Mouse (Mus musculus): ENCODE results near the gene Krt24. TPM values are rescaled to one million over a fixed set of nuclear protein-coding genes. Genes with fewer than 3 reads are reported as not detected.

Krt24 gene
- polyA plus RNA-seq, 1 experiment from 2014 or later: not detected

Other genes with a start within 250 kb of the Krt24 start
- gene Igfbp4, start 244.0 kb downstream of the Krt24 start, polyA plus RNA-seq (2015; fragmentation: Nextera tagmentation; extraction: Ambion mirVana): 136 and 154 TPM in 2 replicates
- gene Tns4, start 196.0 kb downstream of the Krt24 start, polyA plus RNA-seq (2015; fragmentation: Nextera tagmentation; extraction: Ambion mirVana): 0.09 TPM in 1 of 2 replicates, not detected in the other
- 0.09 TPM in 1 of 2 replicates, not detected in the other for gene Ccr7, start 130.2 kb downstream of the Krt24 start, polyA plus RNA-seq (2015; fragmentation: Nextera tagmentation; extraction: Ambion mirVana)
- 322 and 331 TPM in 2 replicates for gene Smarce1, start 54.2 kb downstream of the Krt24 start, polyA plus RNA-seq (2015; fragmentation: Nextera tagmentation; extraction: Ambion mirVana)
- 6.8 and 8.1 TPM in 2 replicates for gene Krt222, start 41.2 kb downstream of the Krt24 start, polyA plus RNA-seq (2015; fragmentation: Nextera tagmentation; extraction: Ambion mirVana)
- 0.11 and 0.22 TPM in 2 replicates for gene Krt25, start 37.7 kb upstream of the Krt24 start, polyA plus RNA-seq (2015; fragmentation: Nextera tagmentation; extraction: Ambion mirVana)
- gene Krt26, start 52.7 kb upstream of the Krt24 start, polyA plus RNA-seq (2015; fragmentation: Nextera tagmentation; extraction: Ambion mirVana): 0.14 and 0.22 TPM in 2 replicates
- 0.10 and 0.21 TPM in 2 replicates for gene Krt27, start 65.8 kb upstream of the Krt24 start, polyA plus RNA-seq (2015; fragmentation: Nextera tagmentation; extraction: Ambion mirVana)
- 0.21 and 0.45 TPM in 2 replicates for gene Krt28, start 89.6 kb upstream of the Krt24 start, polyA plus RNA-seq (2015; fragmentation: Nextera tagmentation; extraction: Ambion mirVana)
- gene Krt10, start 104.1 kb upstream of the Krt24 start, polyA plus RNA-seq (2015; fragmentation: Nextera tagmentation; extraction: Ambion mirVana): 24.4 and 25.0 TPM in 2 replicates
- gene Krt12, start 137.0 kb upstream of the Krt24 start, polyA plus RNA-seq (2015; fragmentation: Nextera tagmentation; extraction: Ambion mirVana): 0.14 and 0.23 TPM in 2 replicates
- 0.19 and 0.20 TPM in 2 replicates for gene Krt20, start 152.9 kb upstream of the Krt24 start, polyA plus RNA-seq (2015; fragmentation: Nextera tagmentation; extraction: Ambion mirVana)
- gene Krt23, start 207.9 kb upstream of the Krt24 start, polyA plus RNA-seq (2015; fragmentation: Nextera tagmentation; extraction: Ambion mirVana): 0.18 TPM in 1 of 2 replicates, not detected in the other
- not detected in 2 replicates for gene Krt39, start 236.1 kb upstream of the Krt24 start, polyA plus RNA-seq (2015; fragmentation: Nextera tagmentation; extraction: Ambion mirVana)